Mouse (Mus musculus) heart, embryonic 16.5 days (tissue): ENCODE data around the gene Neurl1a. TPM values are rescaled to one million over a fixed set of nuclear protein-coding genes. Genes with fewer than 3 reads are reported as not detected.

Experiments
- ATAC-seq: fragments of 200-750 bp; cut with Nextera tagmentation; replicated peaks from 2 replicates; pipeline ENCODE4 v1.8.0; 2017; ENCODE audit warnings: moderate number of reproducible peaks; ENCODE audit not compliant: insufficient read depth, low FRiP score; ENCODE audit errors: extremely low read depth
- H3K27ac ChIP-seq: fragments of 300-500 bp; sonication (generic); 2 replicates; pipeline ENCODE4 v1.5.1; 2014; ENCODE audit warnings: mild to moderate bottlenecking, low read length, control low read depth, moderate library complexity
- H3K27me3 ChIP-seq: fragments of 300-500 bp; sonication (generic); 2 replicates; pipeline ENCODE4 v1.6.1; 2014; ENCODE audit warnings: low read length, mixed read lengths; ENCODE audit not compliant: control insufficient read depth, insufficient read depth
- H3K36me3 ChIP-seq: fragments of 300-500 bp; sonication (generic); 2 replicates; pipeline ENCODE4 v1.6.1; 2014; ENCODE audit not compliant: control insufficient read depth, insufficient read depth
- H3K4me1 ChIP-seq: fragments of 300-500 bp; sonication (generic); 2 replicates; pipeline ENCODE4 v1.6.1; 2014; ENCODE audit warnings: low read length, mixed read lengths; ENCODE audit not compliant: control insufficient read depth, insufficient read depth
- H3K4me2 ChIP-seq: fragments of 300-500 bp; sonication (generic); 2 replicates; pipeline ENCODE4 v1.6.1; 2014; ENCODE audit warnings: low read depth, mild to moderate bottlenecking, control low read depth, low read length
- H3K4me3 ChIP-seq: fragments of 300-500 bp; sonication (generic); 2 replicates; pipeline ENCODE4 v1.5.1; 2014; ENCODE audit warnings: mild to moderate bottlenecking, control low read depth, low read length
- H3K9ac ChIP-seq: fragments of 300-500 bp; sonication (generic); 2 replicates; pipeline ENCODE4 v1.6.1; 2014; ENCODE audit warnings: low read length, control low read depth
- H3K9me3 ChIP-seq: fragments of 300-500 bp; sonication (generic); replicated peaks from 2 replicates; pipeline ENCODE4 v1.6.1; 2016; ENCODE audit warnings: low read length; ENCODE audit not compliant: control insufficient read depth
- WGBS: fragments of 180-500 bp; shearing (Covaris S2); extraction: QIAGEN DNeasy Blood & Tissue Kit; methylation state at CpG from one replicate; pipeline ENCODE4 v1.1.7; 2014; 5-methylcytosine and 5-hydroxymethylcytosine counted together
- microRNA-seq: library from miRNA; unstranded; fragments of <30 nt; microRNA quantifications from one replicate; pipeline ENCODE4, GENCODE M21; 2017
- polyA plus RNA-seq: library from polyadenylated mRNA; unstranded; fragments of >200 nt; fragmentation: Nextera tagmentation; extraction: Ambion mirVana; gene quantifications from 2 replicates; pipeline ENCODE4 v1.2.1, GENCODE M21; 2015

Gene Neurl1a
- polyA plus RNA-seq, 1 experiment from 2014 or later = 1.4 TPM

DNA sequence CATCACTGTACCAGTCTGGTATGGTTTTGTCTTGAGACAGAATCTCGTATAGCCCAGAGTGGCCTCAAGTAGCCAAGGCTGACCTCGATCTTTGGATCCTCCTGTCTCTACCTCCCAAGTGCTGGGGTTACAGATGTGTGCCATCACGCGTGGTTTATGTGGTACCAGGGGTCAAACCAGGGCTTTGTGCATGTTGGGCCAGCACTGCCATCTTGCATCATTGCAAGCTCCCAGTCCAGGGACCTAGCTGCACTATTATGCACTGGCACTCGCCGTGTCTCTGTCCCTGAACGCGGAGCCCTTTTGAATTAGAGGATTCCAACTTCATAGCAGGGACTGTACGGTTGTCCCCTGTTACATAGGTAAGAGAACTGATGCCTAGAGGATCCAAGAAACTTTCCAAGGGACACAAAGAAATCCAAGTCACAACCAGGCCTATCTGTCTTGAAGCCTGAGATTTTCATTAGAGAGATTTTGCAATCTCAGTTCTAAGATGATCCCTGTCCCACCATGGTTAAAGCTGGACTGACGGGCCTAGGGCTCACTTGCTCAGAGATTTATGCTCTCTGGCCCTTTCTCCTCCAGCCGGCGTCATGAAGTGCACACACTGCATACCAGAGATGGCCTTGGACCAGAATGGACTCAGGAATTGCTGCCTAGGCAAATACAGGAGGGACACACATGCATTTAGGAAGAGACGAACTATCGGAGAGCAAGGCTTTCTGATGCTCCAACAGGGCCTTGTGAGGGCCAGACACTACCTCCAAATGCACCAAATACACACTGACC lies 127.7 kb downstream of the Neurl1a start:
- Histone ChIP-seq H3K4me1 (peaks cover 18% of the 10 kb centered on the region), H3K4me2 (no peak overlapping the region), H3K9me3 (no peaks in the 10 kb centered on the region), H3K27me3 (no peaks in the 10 kb centered on the region), H3K36me3 (peaks cover 5% of the 10 kb centered on the region; the same call in 1 of the 2 replicates), H3K4me3 (no peak overlapping the region), H3K9ac (no peak overlapping the region), H3K27ac (no peak overlapping the region)
- no peak for ATAC-seq
- 88% methylated on average over 14 of the region's 14 CpGs for WGBS

DNA sequence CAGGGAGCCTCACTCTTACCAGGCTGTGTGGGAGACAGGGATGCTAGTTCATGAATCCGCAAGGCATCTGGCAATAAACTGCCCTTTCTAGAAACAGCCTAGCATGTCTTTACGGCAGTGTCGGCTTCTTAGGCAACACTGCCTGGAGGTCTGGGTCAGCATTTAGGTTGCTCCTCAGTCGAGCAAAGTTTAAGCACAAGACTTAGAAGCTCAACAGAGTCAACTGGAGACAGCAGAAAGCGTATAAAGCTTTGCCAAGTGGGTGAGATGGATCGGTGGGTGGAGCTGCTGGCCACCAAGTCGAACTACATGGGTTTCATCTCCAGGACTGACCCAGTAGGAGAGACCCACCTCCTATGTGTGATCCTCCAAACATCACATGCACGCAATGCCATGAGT lies 128.3 kb downstream of the Neurl1a start:
- peaks cover 5% of the 10 kb centered on the region; the same call in 1 of the 2 replicates for H3K36me3 ChIP-seq

More for the DNA sequence above, 128.3 kb downstream of the Neurl1a start:
- no peak overlapping the region for H3K4me3 ChIP-seq
- H3K27ac ChIP-seq = no peak overlapping the region
- H3K27me3 ChIP-seq = no peaks in the 10 kb centered on the region
- H3K9me3 ChIP-seq = no peaks in the 10 kb centered on the region
- H3K4me1 ChIP-seq = peaks cover 17% of the 10 kb centered on the region
- H3K4me2 ChIP-seq = no peak overlapping the region
- no peak overlapping the region for H3K9ac ChIP-seq
- WGBS = 84% methylated on average over 8 of the region's 8 CpGs
- no peak for ATAC-seq

Small RNA genes within 50 kb of the gene (microRNA-seq; reads per million reads assigned to microRNA genes)
- not detected for gene Mir6995

Other genes starting within 250 kb of the Neurl1a start
- gene Ina, start 164.1 kb upstream of the Neurl1a start, polyA plus RNA-seq = 0.37 and 0.41 TPM in 2 replicates
- gene Nt5c2, start 163.7 kb upstream of the Neurl1a start, polyA plus RNA-seq = 136 and 142 TPM in 2 replicates
- 8.0 and 8.2 TPM in 2 replicates for gene Pcgf6, start 127.9 kb upstream of the Neurl1a start, polyA plus RNA-seq
- 2.7 and 3.3 TPM in 2 replicates for gene Taf5, start 111.1 kb upstream of the Neurl1a start, polyA plus RNA-seq
- gene Usmg5, start 88.2 kb upstream of the Neurl1a start, polyA plus RNA-seq = 2,224 and 2,366 TPM in 2 replicates
- gene Pdcd11, start 88.1 kb upstream of the Neurl1a start, polyA plus RNA-seq = 4.9 and 5.0 TPM in 2 replicates
- 5.2 and 5.6 TPM in 2 replicates for gene Calhm2, start 40.5 kb upstream of the Neurl1a start, polyA plus RNA-seq
- not detected in 2 replicates for gene Calhm1, start 34.6 kb upstream of the Neurl1a start, polyA plus RNA-seq
- gene Calhm3, start 21.1 kb upstream of the Neurl1a start, polyA plus RNA-seq = not detected in 2 replicates